Mouse (Mus musculus): Measurements from ENCODE around the gene Igsf8. TPM values are rescaled to one million over a fixed set of nuclear protein-coding genes. Genes with fewer than 3 reads are reported as not detected.
"Not testable (repeated sequence)": the region's sequence is repeated elsewhere in the genome, so short reads cannot be mapped to it uniquely, and the experiment has no call there.

Igsf8 gene
- total RNA-seq (2021), result 10 to 100 TPM; 15.4 to 19.1 TPM
- long read RNA-seq, experiment 1, transcript Igsf8-201 (7 exons, 2,278 nt), result major isoform, 33 of 58 reads
- long read RNA-seq, experiment 1, partial matches to known transcripts, result 14 of 58 reads
- long read RNA-seq, experiment 1, other reads (novel, unspliced or antisense), result 11 of 58 reads
- long read RNA-seq, experiment 2, transcript Igsf8-201 (7 exons, 2,278 nt), result major isoform, 14 of 41 reads
- long read RNA-seq, experiment 2, partial matches to known transcripts, result 4 of 41 reads
- long read RNA-seq, experiment 2, other reads (novel, unspliced or antisense), result 23 of 41 reads

- DNase-seq, result no peak
These were observed at the start of gene Igsf8 for GRCm38 (mm10) chr1:172261477-172262078. Igsf8 (plus strand) TSS chr1:172261641.

DNA sequence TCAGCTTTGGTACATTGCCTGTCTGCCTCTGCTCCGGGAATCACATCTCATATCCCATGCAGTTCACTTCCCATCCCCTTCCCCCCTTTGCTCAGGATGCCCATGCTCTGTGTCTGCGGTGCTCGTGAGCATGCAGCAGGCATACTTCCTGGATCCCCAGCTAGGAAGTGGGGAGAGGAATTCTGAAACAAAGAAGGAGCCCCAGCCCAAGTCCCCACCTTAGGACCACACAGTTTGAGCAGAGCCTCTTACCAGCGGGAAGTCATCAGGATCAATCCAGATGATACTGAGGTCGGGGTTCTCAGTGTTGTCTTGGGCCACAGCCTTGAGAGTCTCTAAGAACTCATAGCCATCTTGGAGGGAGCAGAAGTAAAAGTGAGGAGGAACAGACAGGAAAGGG lies 48.7 kb upstream of the Igsf8 start:
- DNase-seq, result no peak

DNA sequence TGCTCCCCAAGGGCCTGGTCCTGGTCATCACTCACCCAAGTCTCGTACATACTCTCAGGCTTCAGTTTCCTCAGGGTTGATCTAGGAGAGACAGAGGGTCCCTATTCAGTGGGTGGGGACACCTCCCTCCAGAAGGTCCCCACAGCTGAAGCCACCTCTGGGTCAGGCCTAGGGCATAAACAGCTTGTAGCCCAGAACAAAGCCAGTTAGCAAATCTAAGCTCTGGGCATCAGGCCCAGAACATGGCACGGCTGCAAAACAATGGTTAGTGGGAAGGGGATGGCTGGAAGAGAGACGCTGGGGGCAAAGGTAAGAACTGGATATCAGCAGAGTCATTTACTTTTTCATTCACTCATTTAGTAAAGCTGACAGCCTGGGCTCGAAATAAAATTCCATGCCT lies 47.7 kb upstream of the Igsf8 start:
- DNase-seq, result no peak

GRCm38 (mm10) chr1:172214748-172215147 lies 46.7 kb upstream of the Igsf8 start:
- peak; percentile 67 for DNase-seq

- peak; percentile 94 for DNase-seq
These were observed 44.3 kb upstream of the Igsf8 start for GRCm38 (mm10) chr1:172217148-172217547.

DNA sequence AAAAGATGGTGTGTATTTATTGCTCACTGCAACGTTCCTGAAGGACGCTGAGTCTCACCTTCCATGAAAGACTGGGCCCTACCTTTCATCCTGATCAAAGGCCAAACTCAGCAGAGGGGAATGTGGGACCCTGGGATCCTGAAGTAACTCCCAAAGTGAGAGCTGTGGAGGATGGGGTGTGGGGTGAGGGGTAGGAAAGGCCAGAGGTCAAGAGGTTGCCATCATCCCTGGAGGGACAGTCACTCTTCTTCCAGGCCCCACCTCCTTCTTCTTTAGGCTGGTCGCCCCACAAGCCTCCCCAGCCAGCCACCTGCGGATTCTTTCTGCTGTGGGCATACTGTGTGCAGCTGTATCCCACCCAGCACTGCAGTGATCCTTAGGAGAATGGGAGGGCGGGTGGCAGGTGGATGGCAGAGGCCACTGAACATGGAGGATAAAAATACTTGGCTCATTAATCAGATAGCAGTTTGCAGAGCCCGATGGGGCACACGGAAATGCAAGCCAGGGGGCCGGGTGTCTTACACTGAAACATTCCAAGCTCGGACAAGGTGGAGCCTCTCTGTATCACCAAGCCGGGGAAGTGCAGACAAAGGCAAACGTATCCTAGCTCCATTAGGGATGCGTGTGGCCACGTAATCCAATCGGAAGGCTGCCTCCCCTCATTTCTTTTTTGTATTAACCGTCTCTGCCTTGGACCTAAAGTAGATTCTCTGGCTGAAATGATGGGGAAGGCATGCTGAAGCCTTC lies 43.1 kb upstream of the Igsf8 start:
- peak; percentile 34 for DNase-seq

DNA sequence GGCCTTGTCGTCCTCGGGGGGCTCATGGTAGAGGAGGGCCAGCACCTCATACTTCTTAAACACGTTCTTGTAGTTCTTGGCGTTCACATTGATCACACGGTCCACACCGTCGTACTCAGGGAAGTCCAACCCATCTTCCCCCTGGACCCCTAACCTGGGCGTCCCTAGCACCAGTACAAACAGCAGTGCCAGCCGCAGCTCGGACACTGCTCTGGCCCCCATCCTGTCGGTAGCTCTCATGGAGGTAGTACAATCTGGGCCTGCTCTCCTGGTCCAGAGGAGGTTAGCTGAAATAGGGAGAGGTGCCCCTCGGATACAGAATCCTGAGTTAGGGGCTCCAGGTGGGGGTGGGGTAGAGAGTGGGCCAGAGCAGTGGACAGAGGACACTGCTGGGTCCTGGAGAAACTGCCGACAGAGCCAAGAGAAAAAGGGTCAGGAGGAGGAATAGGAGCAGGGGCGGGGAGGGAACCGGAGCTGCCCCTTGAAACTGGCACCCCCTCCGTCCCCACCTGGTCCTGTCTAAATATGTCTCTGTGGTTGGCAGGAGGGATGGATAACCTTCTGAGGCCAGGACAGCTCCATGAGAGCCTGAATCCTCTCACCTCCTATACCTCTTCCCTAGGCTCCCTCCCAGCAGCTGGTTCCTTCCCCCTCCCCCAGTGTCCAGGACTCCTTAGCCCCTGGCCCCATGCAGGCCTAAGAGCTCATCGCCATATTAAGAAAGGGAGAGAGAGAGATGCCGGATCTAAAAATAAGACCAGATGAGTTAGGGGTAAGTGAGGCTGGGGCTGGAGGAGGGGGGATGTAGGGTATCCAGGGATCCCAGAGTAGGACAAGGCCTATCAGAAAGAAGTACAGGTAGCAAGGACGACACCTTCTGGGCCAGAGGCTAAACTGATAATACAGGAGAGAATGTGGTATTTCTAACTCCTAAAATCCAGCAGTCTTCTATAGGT lies 41.7 kb upstream of the Igsf8 start, which contains the start of gene Casq1:
Gene Casq1, minus strand, starts transcription at position 418 of the 956 bp plus-strand sequence.
- peak; percentile 51 for DNase-seq

- peak; percentile 76 for DNase-seq
These were observed 41.0 kb upstream of the Igsf8 start for GRCm38 (mm10) chr1:172220414-172220813.

DNA sequence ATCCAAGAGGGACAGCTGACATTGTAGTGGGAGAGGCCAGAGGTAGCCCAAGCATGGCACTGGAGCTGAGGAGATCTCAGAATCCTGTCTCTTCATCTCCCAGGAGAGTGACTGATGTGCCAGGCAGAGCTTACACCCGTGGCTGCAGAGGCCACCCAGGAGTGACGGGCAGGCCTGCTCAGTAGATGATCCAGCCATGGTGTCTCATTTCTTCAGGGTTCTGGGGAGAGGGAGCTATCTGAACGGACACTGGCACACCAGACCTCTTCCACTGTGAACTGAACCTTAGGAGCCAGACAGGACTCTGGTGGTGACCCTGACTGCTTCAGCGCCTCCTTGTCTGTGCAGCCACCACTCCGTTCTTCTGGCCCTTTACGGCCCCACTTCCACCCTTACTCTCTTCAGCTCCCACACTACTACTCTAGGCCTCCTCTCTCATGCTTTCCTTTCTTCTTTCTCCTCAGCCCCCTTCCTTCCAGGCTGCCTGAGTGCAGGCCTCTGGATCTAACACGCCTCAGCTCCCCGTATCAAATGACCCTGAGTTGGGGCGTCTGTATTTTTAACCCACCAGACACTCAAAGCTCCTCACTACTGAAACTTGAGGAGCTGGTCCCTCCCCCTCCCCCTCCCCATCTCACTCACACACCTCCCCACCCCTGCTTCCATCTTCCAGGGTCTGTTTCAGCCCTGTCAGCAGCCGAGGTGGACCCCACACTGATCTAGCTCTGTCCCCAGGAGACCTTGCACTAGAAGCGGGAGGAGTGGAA lies 40.0 kb upstream of the Igsf8 start:
- peak; percentile 44 for DNase-seq

GRCm38 (mm10) chr1:172228209-172228608 lies 33.2 kb upstream of the Igsf8 start:
- no peak for DNase-seq

DNA sequence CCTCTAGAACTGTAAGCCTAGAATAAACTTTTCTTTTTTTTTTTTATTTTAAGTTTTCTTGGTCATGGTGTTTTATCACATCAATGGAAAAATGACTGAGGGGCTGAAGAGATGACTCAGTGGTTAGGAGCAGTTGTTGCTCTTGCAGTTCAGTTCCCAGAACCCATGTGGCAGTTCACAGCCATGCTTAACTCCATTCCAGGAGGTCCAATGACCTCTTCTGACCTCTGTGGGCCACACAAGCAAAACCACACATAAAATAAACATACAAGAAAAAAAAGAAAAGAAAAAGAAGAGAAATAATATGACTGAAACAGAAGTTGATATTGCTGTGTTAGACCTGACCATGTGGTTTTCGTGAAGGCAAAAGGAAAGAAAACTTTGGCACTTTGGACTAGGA lies 32.2 kb upstream of the Igsf8 start:
- no peak for DNase-seq

- no peak for DNase-seq
These were observed 20.3 kb upstream of the Igsf8 start for GRCm38 (mm10) chr1:172240945-172241708.

- peak; percentile 30 for DNase-seq
These were observed 19.0 kb upstream of the Igsf8 start for GRCm38 (mm10) chr1:172242401-172242800.

GRCm38 (mm10) chr1:172243547-172244205 lies 17.8 kb upstream of the Igsf8 start:
- DNase-seq, result peak; percentile 65

- not testable (repeated sequence) for DNase-seq
These were observed 16.8 kb upstream of the Igsf8 start for GRCm38 (mm10) chr1:172244645-172245044.

- no peak for DNase-seq
These were observed 14.2 kb upstream of the Igsf8 start for GRCm38 (mm10) chr1:172247216-172247615.

- DNase-seq, result peak; percentile 29
These were observed 13.8 kb upstream of the Igsf8 start for GRCm38 (mm10) chr1:172247679-172248078.

DNA sequence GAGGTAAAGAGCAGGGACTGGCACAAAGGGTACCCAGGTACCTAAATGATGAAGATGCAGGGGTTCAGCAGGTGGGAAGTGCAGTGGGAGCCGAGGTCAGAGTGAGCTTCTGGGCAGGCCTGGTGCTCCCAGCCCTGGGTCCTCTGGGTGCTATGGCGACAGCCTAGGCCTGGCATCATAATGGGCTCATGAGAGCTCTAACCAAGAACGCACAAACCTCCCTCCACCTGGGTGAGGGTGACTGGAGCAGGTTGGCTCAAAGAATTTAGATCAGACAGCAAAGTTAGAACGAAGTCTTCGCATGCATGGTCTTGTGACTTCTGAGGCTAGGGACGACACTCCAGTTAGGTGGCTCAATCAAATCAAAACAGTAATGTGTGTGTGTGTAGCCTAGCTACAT lies 3.1 kb upstream of the Igsf8 start, which contains the start of gene Atp1a4:
Gene Atp1a4, minus strand, starts transcription at position 101 of the 400 bp plus-strand sequence.
- DNase-seq, result no peak

- DNase-seq, result no peak
These were observed 9.8 kb downstream of the Igsf8 start for GRCm38 (mm10) chr1:172271208-172271607.

- DNase-seq, result no peak
These were observed 10.3 kb downstream of the Igsf8 start for GRCm38 (mm10) chr1:172271765-172272164.

Measured in gastrocnemius, postnatal 10 days (tissue).